Mouse (Mus musculus): ENCODE measurements around the gene Plscr5.

GRCm38 (mm10) chr9:92174176-92175075 lies 18.3 kb upstream of the Plscr5 start:
- TF ChIP-seq CTCF (IDR thresholded peaks at IDR 0.05) (no peak), EP300 (IDR thresholded peaks at IDR 0.05) (no peak)
